Mouse (Mus musculus): ENCODE measurements around the gene Krt81. TPM values are rescaled to one million over a fixed set of nuclear protein-coding genes. Genes with fewer than 3 reads are reported as not detected.

The Krt81 gene
- not detected in 4 replicates for total RNA-seq (2023; ENCODE audit: inconsistent age)

GRCm38 (mm10) chr15:101463651-101464050, at the start of gene Krt81:
Krt81 (minus strand) TSS chr15:101463751.

DNA sequence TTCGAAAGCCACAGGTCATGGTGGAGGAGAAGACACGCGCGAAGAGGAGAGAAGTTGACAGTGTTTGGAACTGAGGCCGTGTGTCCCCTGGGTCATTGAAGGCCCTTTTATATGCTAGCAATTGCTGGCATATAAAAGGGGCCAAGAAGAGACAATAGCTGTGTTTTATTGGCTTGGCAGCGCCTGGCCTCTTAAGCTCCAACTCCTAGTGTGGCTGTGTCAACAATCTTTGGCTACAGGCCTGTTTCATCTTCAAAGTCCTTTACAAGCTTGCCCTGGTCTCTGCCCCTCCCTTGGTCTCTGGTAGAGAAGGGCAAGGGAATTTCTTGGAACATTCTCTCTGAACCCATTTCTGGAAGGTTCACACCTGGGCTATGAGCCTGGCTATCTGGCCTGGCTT, 27.9 kb upstream of the Krt81 start, which contains the start of gene Krt83:
Gene Krt83, minus strand, starts transcription at position 82 of the 400 bp plus-strand sequence.

GRCm38 (mm10) chr15:101472952-101473528, 9.5 kb upstream of the Krt81 start, which contains the start of gene Krt86:
Krt86 (plus strand) TSS chr15:101473478.

DNA sequence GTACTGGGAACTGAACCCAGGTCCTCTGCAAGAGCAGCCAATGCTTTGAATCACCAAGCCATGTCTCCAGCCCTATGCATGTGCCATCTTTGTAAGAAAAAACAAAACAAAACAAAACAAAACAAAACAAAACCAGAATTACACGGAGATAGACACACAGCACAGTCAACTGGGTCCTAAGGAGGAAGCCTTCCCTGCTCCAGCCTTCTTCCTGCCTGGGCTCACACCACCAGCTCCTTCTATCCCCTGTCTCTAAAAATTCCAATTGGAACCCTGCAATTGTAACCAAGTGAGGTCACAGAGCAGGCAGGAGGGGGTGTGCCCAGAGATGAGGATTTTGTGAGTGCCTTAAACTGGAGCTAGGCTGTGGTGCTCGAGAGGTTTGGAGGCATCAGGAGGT, 16.1 kb downstream of the Krt81 start, which contains the start of gene Krt88:
Gene Krt88, plus strand, starts transcription at position 301 of the 400 bp plus-strand sequence.

GRCm38 (mm10) chr15:101438555-101438954, 25.0 kb downstream of the Krt81 start, which contains the start of gene Krt87:
Krt87 (minus strand) TSS chr15:101438804.

DNA sequence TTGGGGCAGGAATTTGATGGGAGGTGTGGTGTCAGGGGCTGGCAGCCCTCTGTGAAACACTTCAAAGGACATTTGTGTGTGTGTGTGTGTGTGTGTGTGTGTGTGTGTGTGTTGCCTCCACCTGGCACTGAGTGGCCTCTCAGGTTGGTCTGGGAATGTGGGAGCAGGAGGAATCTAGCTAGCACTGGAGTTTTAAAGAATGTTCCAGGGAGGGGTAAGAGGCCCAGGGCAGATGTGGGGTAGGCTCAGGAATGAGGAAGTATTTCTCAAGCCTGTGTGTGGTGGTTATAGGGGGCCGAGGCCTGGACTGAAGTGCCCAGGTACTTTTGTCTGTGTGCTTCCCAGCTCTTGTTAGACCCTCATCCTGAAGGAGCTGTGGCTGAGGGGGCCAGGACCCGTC, 52.8 kb downstream of the Krt81 start, which contains the start of gene Krt7:
Gene Krt7, plus strand, starts transcription at position 269 of the 400 bp plus-strand sequence.

Other genes starting within 250 kb of the Krt81 start
- 27.0 to 35.5 TPM (median 34.3 TPM) in 4 replicates for gene Grasp, start 239.6 kb downstream of the Krt81 start, total RNA-seq (2023; ENCODE audit: inconsistent age)
- 493 to 528 TPM (median 512 TPM) in 4 replicates for gene Nr4a1, start 209.5 kb downstream of the Krt81 start, total RNA-seq (2023; ENCODE audit: inconsistent age)
- 56.5 to 76.2 TPM (median 66.4 TPM) in 4 replicates for gene Atg101, start 179.5 kb downstream of the Krt81 start, total RNA-seq (2023; ENCODE audit: inconsistent age)
- gene 6030408B16Rik, start 170.5 kb downstream of the Krt81 start, total RNA-seq (2023; ENCODE audit: inconsistent age) = 0.96 to 2.2 TPM (median 2.0 TPM) in 4 replicates
- 0.18 to 0.26 TPM in 2 of 4 replicates, not detected in the others for gene Krt80, start 93.6 kb downstream of the Krt81 start, total RNA-seq (2023; ENCODE audit: inconsistent age)
- gene Krt7, start 52.7 kb downstream of the Krt81 start, total RNA-seq (2023; ENCODE audit: inconsistent age) = not detected in 4 replicates
- not detected in 4 replicates for gene Krt87, start 24.9 kb downstream of the Krt81 start, total RNA-seq (2023; ENCODE audit: inconsistent age)
- gene Krt88, start 16.0 kb downstream of the Krt81 start, total RNA-seq (2023; ENCODE audit: inconsistent age) = not detected in 4 replicates
- gene Krt86, start 9.7 kb upstream of the Krt81 start, total RNA-seq (2023; ENCODE audit: inconsistent age) = not detected in 4 replicates
- not detected in 4 replicates for gene Krt83, start 27.8 kb upstream of the Krt81 start, total RNA-seq (2023; ENCODE audit: inconsistent age)
- not detected in 4 replicates for gene Gm49425, start 53.5 kb upstream of the Krt81 start, total RNA-seq (2023; ENCODE audit: inconsistent age)
- not detected in 4 replicates for gene Krt84, start 69.1 kb upstream of the Krt81 start, total RNA-seq (2023; ENCODE audit: inconsistent age)
- gene Krt82, start 86.9 kb upstream of the Krt81 start, total RNA-seq (2023; ENCODE audit: inconsistent age) = not detected in 4 replicates
- not detected in 4 replicates for gene Krt90, start 99.2 kb upstream of the Krt81 start, total RNA-seq (2023; ENCODE audit: inconsistent age)
- not detected in 4 replicates for gene Krt75, start 110.2 kb upstream of the Krt81 start, total RNA-seq (2023; ENCODE audit: inconsistent age)
- not detected in 4 replicates for gene Gm5414, start 164.4 kb upstream of the Krt81 start, total RNA-seq (2023; ENCODE audit: inconsistent age)
- gene Gm5478, start 183.6 kb upstream of the Krt81 start, total RNA-seq (2023; ENCODE audit: inconsistent age) = not detected in 4 replicates
- gene Krt6b, start 216.5 kb upstream of the Krt81 start, total RNA-seq (2023; ENCODE audit: inconsistent age) = not detected in 4 replicates
- gene Krt6a, start 230.6 kb upstream of the Krt81 start, total RNA-seq (2023; ENCODE audit: inconsistent age) = not detected in 4 replicates
- gene Krt5, start 249.1 kb upstream of the Krt81 start, total RNA-seq (2023; ENCODE audit: inconsistent age) = not detected in 4 replicates